Mouse (Mus musculus) G1E (cell line): Measurements from ENCODE around the gene Col4a2. TPM values are rescaled to one million over a fixed set of nuclear protein-coding genes. Genes with fewer than 3 reads are reported as not detected.

Experiments used
- ATAC-seq: 2 replicates; pipeline ENCODE4 v1.8.0; 2016; ENCODE audit warnings: mild to moderate bottlenecking; ENCODE audit not compliant: insufficient number of reproducible peaks, poor library complexity, low FRiP score, severe bottlenecking; ENCODE audit errors: extremely low read depth
- DNase-seq: peaks from one replicate; pipeline ENCODE4 v3.0.0; 2012; ENCODE audit warnings: low spot score
- H3K27me3 ChIP-seq: 2 replicates; pipeline ENCODE4 v1.6.1; 2012; ENCODE audit warnings: mild to moderate bottlenecking, low read length, inconsistent platforms; ENCODE audit not compliant: insufficient read depth
- H3K36me3 ChIP-seq: replicated peaks from 2 replicates; pipeline ENCODE3; 2012; ENCODE audit warnings: mild to moderate bottlenecking, inconsistent platforms
- H3K4me1 ChIP-seq: 2 replicates; pipeline ENCODE4 v1.6.1; 2012; ENCODE audit warnings: low read depth, low read length, inconsistent platforms, mixed read lengths; ENCODE audit not compliant: insufficient read depth
- H3K4me3 ChIP-seq: 2 replicates; pipeline ENCODE4 v1.5.1; 2012; ENCODE audit warnings: low read depth, mild to moderate bottlenecking, inconsistent platforms, low read length, moderate library complexity, mixed read lengths
- H3K9me3 ChIP-seq: replicated peaks from 2 replicates; pipeline ENCODE4 v1.6.1; 2012; ENCODE audit warnings: inconsistent platforms
- CTCF ChIP-seq: IDR thresholded peaks from 2 replicates; pipeline ENCODE4 v1.5.1; 2012; ENCODE audit warnings: low read depth, low read length, inconsistent platforms, mixed read lengths
- GATA1 ChIP-seq: IDR thresholded peaks from 2 replicates; pipeline ENCODE4 v1.6.1; 2012; ENCODE audit warnings: borderline replicate concordance, low read length, inconsistent platforms, mixed read lengths
- GATA2 ChIP-seq: IDR thresholded peaks from 2 replicates; pipeline ENCODE4 v1.6.1; 2012; ENCODE audit warnings: low read depth, low read length, inconsistent platforms, borderline replicate concordance
- POLR2AphosphoS5 ChIP-seq: IDR thresholded peaks from 2 replicates; pipeline ENCODE4 v1.6.1; 2012; ENCODE audit warnings: low read depth, low read length, inconsistent platforms; ENCODE audit not compliant: insufficient replicate concordance
- TAL1 ChIP-seq: conservative IDR thresholded peaks from 2 replicates; pipeline ENCODE4 v1.6.1; 2012; ENCODE audit warnings: low read depth, low read length, inconsistent platforms, mixed read lengths
- polyA plus RNA-seq: library from polyadenylated mRNA; stranded (reverse); fragments of >175 nt; gene quantifications from 2 replicates; pipeline ENCODE4 v1.2.3, GENCODE M21; 2012
- total RNA-seq, 2 experiments: library from RNA; stranded (forward) in 1 of 2; stranded (reverse) in 1 of 2; fragments of 200-1000 nt in 1 of 2; fragments of >200 nt in 1 of 2; fragmentation: Nextera tagmentation in 1 of 2; gene quantifications; 2 replicates each; pipeline ENCODE4 v1.2.3; 2014 to 2017

The Col4a2 gene
- total and polyA plus RNA-seq, 3 experiments, result 0.05 TPM; not detected in 2

GRCm38 (mm10) chr8:11476338-11477177 is 164.0 kb downstream of the Col4a2 start:
- TF ChIP-seq TAL1, result no peak
- no peak for TF ChIP-seq GATA2
- DNase-seq, result no peak
- ATAC-seq, result no peak
- Histone ChIP-seq H3K4me3 (no peak overlapping the region), H3K4me1 (no peaks in the 10 kb centered on the region), H3K27me3 (peaks cover 57% of the 10 kb centered on the region), H3K9me3 (no peaks in the 10 kb centered on the region), H3K36me3 (no peaks in the 10 kb centered on the region)

GRCm38 (mm10) chr8:11477178-11477553 is 164.6 kb downstream of the Col4a2 start:
- no peak for DNase-seq
- no peak overlapping the region for H3K4me3 ChIP-seq
- TF ChIP-seq POLR2AphosphoS5, result no peak
- no peak for ATAC-seq
- H3K4me1 ChIP-seq, result no peaks in the 10 kb centered on the region
- peaks cover 63% of the 10 kb centered on the region for H3K27me3 ChIP-seq
- no peaks in the 10 kb centered on the region for H3K36me3 ChIP-seq
- no peaks in the 10 kb centered on the region for H3K9me3 ChIP-seq

- no peaks in the 10 kb centered on the region for H3K4me1 ChIP-seq
- H3K4me3 ChIP-seq, result no peak within 1 kb of the TSS
- DNase-seq, result no peak
- H3K27me3 ChIP-seq, result peaks cover 63% of the 10 kb centered on the region
- no peak for ATAC-seq
- H3K36me3 ChIP-seq, result no peaks in the 10 kb centered on the region
- no peaks in the 10 kb centered on the region for H3K9me3 ChIP-seq
- TF ChIP-seq CTCF (no peak), GATA1 (no peak), GATA2 (no peak), POLR2AphosphoS5 (no peak), TAL1 (no peak)
These were observed 165.5 kb downstream of the Col4a2 start, which contains the start of gene Rab20 for GRCm38 (mm10) chr8:11477811-11478761. Gene Rab20, minus strand, starts transcription at chr8:11478710.

GRCm38 (mm10) chr8:11478807-11479527 is 166.4 kb downstream of the Col4a2 start:
- Histone ChIP-seq H3K4me3 (no peak overlapping the region), H3K36me3 (no peaks in the 10 kb centered on the region), H3K4me1 (no peaks in the 10 kb centered on the region), H3K27me3 (peaks cover 54% of the 10 kb centered on the region), H3K9me3 (no peaks in the 10 kb centered on the region)
- TF ChIP-seq GATA1 (no peak), TAL1 (no peak), CTCF (no peak), GATA2 (no peak), POLR2AphosphoS5 (no peak)
- ATAC-seq (no peak), DNase-seq (no peak)

- no peaks in the 10 kb centered on the region for H3K9me3 ChIP-seq
- no peak for TF ChIP-seq TAL1
- TF ChIP-seq GATA2, result no peak
- TF ChIP-seq POLR2AphosphoS5, result no peak
- no peak for TF ChIP-seq GATA1
- TF ChIP-seq CTCF, result no peak
- DNase-seq (no peak), ATAC-seq (no peak)
- H3K36me3 ChIP-seq, result no peaks in the 10 kb centered on the region
- H3K4me1 ChIP-seq, result no peaks in the 10 kb centered on the region
- no peak overlapping the region for H3K4me3 ChIP-seq
- peaks cover 50% of the 10 kb centered on the region for H3K27me3 ChIP-seq
These were observed 167.0 kb downstream of the Col4a2 start for GRCm38 (mm10) chr8:11479591-11479990.

GRCm38 (mm10) chr8:11481876-11482275 is 169.3 kb downstream of the Col4a2 start:
- no peak for TF ChIP-seq CTCF
- TF ChIP-seq POLR2AphosphoS5, result no peak
- TF ChIP-seq TAL1, result no peak
- no peak for TF ChIP-seq GATA1
- TF ChIP-seq GATA2, result no peak
- DNase-seq, result no peak
- no peak for ATAC-seq
- Histone ChIP-seq H3K4me3 (no peak overlapping the region), H3K4me1 (0 out of 2 replicates have a peak, but pooled peaks cover under 1% of the 10 kb centered on the region), H3K36me3 (no peaks in the 10 kb centered on the region), H3K9me3 (no peaks in the 10 kb centered on the region), H3K27me3 (peaks cover 33% of the 10 kb centered on the region)
